Mouse (Mus musculus) forebrain, embryonic 13.5 days (tissue): ENCODE measurements around the gene Kcnb1. TPM values are rescaled to one million over a fixed set of nuclear protein-coding genes. Genes with fewer than 3 reads are reported as not detected.

ENCODE experiments used
- ATAC-seq: fragments of 200-750 bp; cut with Nextera tagmentation; 2 replicates; pipeline ENCODE4 v1.8.0; 2017
- H3K27ac ChIP-seq: fragments of 300-500 bp; sonication (generic); 2 replicates; pipeline ENCODE4 v1.5.1; 2015; ENCODE audit warnings: inconsistent platforms, mild to moderate bottlenecking, moderate library complexity
- H3K27me3 ChIP-seq: fragments of 300-500 bp; sonication (generic); 2 replicates; pipeline ENCODE4 v1.6.1; 2015; ENCODE audit warnings: mild to moderate bottlenecking, inconsistent platforms
- H3K36me3 ChIP-seq: fragments of 300-500 bp; sonication (generic); 2 replicates; pipeline ENCODE4 v1.6.1; 2015; ENCODE audit warnings: mild to moderate bottlenecking, inconsistent platforms; ENCODE audit not compliant: poor library complexity, severe bottlenecking
- H3K4me1 ChIP-seq: fragments of 300-500 bp; sonication (generic); 2 replicates; pipeline ENCODE4 v1.6.1; 2015; ENCODE audit warnings: inconsistent platforms
- H3K4me2 ChIP-seq: fragments of 300-500 bp; sonication (generic); 2 replicates; pipeline ENCODE4 v1.6.1; 2015; ENCODE audit warnings: inconsistent platforms, mild to moderate bottlenecking, moderate library complexity
- H3K4me3 ChIP-seq: fragments of 300-500 bp; sonication (generic); 2 replicates; pipeline ENCODE4 v1.5.1; 2015; ENCODE audit warnings: mild to moderate bottlenecking, inconsistent platforms
- H3K9ac ChIP-seq: fragments of 300-500 bp; sonication (generic); 2 replicates; pipeline ENCODE4 v1.6.1; 2015; ENCODE audit warnings: mild to moderate bottlenecking, inconsistent platforms
- H3K9me3 ChIP-seq: fragments of 300-500 bp; sonication (generic); replicated peaks from 2 replicates; pipeline ENCODE4 v1.6.1; 2016; ENCODE audit warnings: inconsistent platforms
- WGBS: fragments of 180-500 bp; shearing (Covaris S2); methylation state at CpG from one replicate; pipeline ENCODE4 v1.1.7; 2015; 5-methylcytosine and 5-hydroxymethylcytosine counted together
- polyA plus RNA-seq: library from polyadenylated mRNA; unstranded; fragments of >200 nt; fragmentation: Nextera tagmentation; extraction: Ambion mirVana; gene quantifications from 2 replicates; pipeline ENCODE4 v1.2.1, GENCODE M21; 2015

Gene Kcnb1
- polyA plus RNA-seq, 1 experiment from 2014 or later: 1.3 TPM

- no peaks in the 10 kb centered on the region for H3K36me3 ChIP-seq
- peaks cover 28% of the 10 kb centered on the region for H3K4me1 ChIP-seq
- 0 out of 2 replicates have a peak overlapping the region, but pooled peaks have one; percentile 4 for H3K9ac ChIP-seq
- no peak overlapping the region for H3K4me3 ChIP-seq
- no peak overlapping the region for H3K4me2 ChIP-seq
- 38% methylated on average over 4 of the region's 4 CpGs for WGBS
- peaks cover 9% of the 10 kb centered on the region; the same call in 1 of the 2 replicates for H3K9me3 ChIP-seq
- no peak overlapping the region for H3K27ac ChIP-seq
- no peaks in the 10 kb centered on the region for H3K27me3 ChIP-seq
- no peak for ATAC-seq
These were observed 34.4 kb downstream of the Kcnb1 start for GRCm38 (mm10) chr2:167155541-167155973.

- H3K9me3 ChIP-seq: peaks cover 10% of the 10 kb centered on the region; the same call in 1 of the 2 replicates
- H3K27me3 ChIP-seq: no peaks in the 10 kb centered on the region
- H3K4me2 ChIP-seq: no peak overlapping the region
- H3K27ac ChIP-seq: no peak overlapping the region
- ATAC-seq: no peak
- no peak overlapping the region for H3K4me3 ChIP-seq
- H3K9ac ChIP-seq: no peak overlapping the region
- H3K4me1 ChIP-seq: peaks cover 15% of the 10 kb centered on the region
- no peaks in the 10 kb centered on the region for H3K36me3 ChIP-seq
- 91% methylated on average over 6 of the region's 6 CpGs for WGBS
These were observed 39.1 kb downstream of the Kcnb1 start for GRCm38 (mm10) chr2:167150880-167151279.

- 93% methylated on average over 7 of the region's 7 CpGs for WGBS
- no peaks in the 10 kb centered on the region for H3K27me3 ChIP-seq
- ATAC-seq: no peak
These were observed 39.8 kb downstream of the Kcnb1 start for GRCm38 (mm10) chr2:167150135-167150534.

GRCm38 (mm10) chr2:167149035-167149434 lies 40.9 kb downstream of the Kcnb1 start:
- Histone ChIP-seq H3K4me3 (no peak overlapping the region), H3K9me3 (peaks cover 10% of the 10 kb centered on the region; the same call in 1 of the 2 replicates), H3K27ac (no peak overlapping the region), H3K27me3 (no peaks in the 10 kb centered on the region; the same call in 1 of the 2 replicates), H3K4me1 (peaks cover 25% of the 10 kb centered on the region), H3K36me3 (no peaks in the 10 kb centered on the region), H3K9ac (no peak overlapping the region), H3K4me2 (no peak overlapping the region)
- 93% methylated on average over 6 of the region's 6 CpGs for WGBS
- ATAC-seq: no peak

More at GRCm38 (mm10) chr2:167150135-167150534, 39.8 kb downstream of the Kcnb1 start:
- no peak overlapping the region for H3K4me3 ChIP-seq
- no peak overlapping the region for H3K4me2 ChIP-seq
- no peaks in the 10 kb centered on the region for H3K36me3 ChIP-seq
- H3K27ac ChIP-seq: no peak overlapping the region
- peaks cover 10% of the 10 kb centered on the region; the same call in 1 of the 2 replicates for H3K9me3 ChIP-seq
- H3K4me1 ChIP-seq: peaks cover 15% of the 10 kb centered on the region
- no peak overlapping the region for H3K9ac ChIP-seq

- Histone ChIP-seq H3K9ac (no peak overlapping the region), H3K27me3 (no peaks in the 10 kb centered on the region; the same call in 1 of the 2 replicates), H3K36me3 (no peaks in the 10 kb centered on the region), H3K4me2 (no peak overlapping the region), H3K4me3 (no peak overlapping the region), H3K4me1 (peaks cover 29% of the 10 kb centered on the region), H3K9me3 (peaks cover 10% of the 10 kb centered on the region; the same call in 1 of the 2 replicates), H3K27ac (no peak overlapping the region)
- 88% methylated on average over 8 of the region's 8 CpGs for WGBS
- ATAC-seq: no peak
These were observed 42.2 kb downstream of the Kcnb1 start for GRCm38 (mm10) chr2:167147708-167148107.

- Histone ChIP-seq H3K27ac (no peak overlapping the region), H3K4me3 (no peak overlapping the region), H3K4me1 (peaks cover 29% of the 10 kb centered on the region), H3K9ac (no peak overlapping the region), H3K4me2 (no peak overlapping the region), H3K27me3 (no peaks in the 10 kb centered on the region; the same call in 1 of the 2 replicates), H3K9me3 (peaks cover 5% of the 10 kb centered on the region; the same call in 1 of the 2 replicates), H3K36me3 (no peaks in the 10 kb centered on the region)
- no peak for ATAC-seq
- WGBS: 72% methylated on average over 5 of the region's 5 CpGs
These were observed 44.1 kb downstream of the Kcnb1 start for GRCm38 (mm10) chr2:167145904-167146303.

- H3K9ac ChIP-seq: 0 out of 2 replicates have a peak overlapping the region, but pooled peaks have one; percentile 21
- ATAC-seq: peak; percentile 41; the same call in 1 of the 2 replicates
- 10% methylated on average over 14 of the region's 14 CpGs for WGBS
- no peaks in the 10 kb centered on the region for H3K36me3 ChIP-seq
- no peak overlapping the region for H3K4me3 ChIP-seq
- no peaks in the 10 kb centered on the region; the same call in 1 of the 2 replicates for H3K27me3 ChIP-seq
- H3K4me2 ChIP-seq: peak overlapping the region; percentile 7; the same call in 1 of the 2 replicates
- no peaks in the 10 kb centered on the region for H3K9me3 ChIP-seq
- H3K27ac ChIP-seq: peak overlapping the region; percentile 72
- peaks cover 29% of the 10 kb centered on the region for H3K4me1 ChIP-seq
These were observed 45.3 kb downstream of the Kcnb1 start for GRCm38 (mm10) chr2:167144439-167145307.

GRCm38 (mm10) chr2:167143914-167144313 lies 46.0 kb downstream of the Kcnb1 start:
- 80% methylated on average over 2 of the region's 2 CpGs for WGBS
- Histone ChIP-seq H3K4me2 (no peak overlapping the region), H3K9ac (no peak overlapping the region), H3K27me3 (no peaks in the 10 kb centered on the region; the same call in 1 of the 2 replicates), H3K9me3 (no peaks in the 10 kb centered on the region), H3K27ac (0 out of 2 replicates have a peak overlapping the region, but pooled peaks have one; percentile 6), H3K4me3 (no peak overlapping the region), H3K36me3 (no peaks in the 10 kb centered on the region), H3K4me1 (peaks cover 29% of the 10 kb centered on the region)
- ATAC-seq: no peak

- no peaks in the 10 kb centered on the region; the same call in 1 of the 2 replicates for H3K27me3 ChIP-seq
- H3K27ac ChIP-seq: no peak overlapping the region
- H3K4me1 ChIP-seq: peaks cover 31% of the 10 kb centered on the region
- no peaks in the 10 kb centered on the region for H3K36me3 ChIP-seq
- no peak overlapping the region for H3K4me3 ChIP-seq
- no peak for ATAC-seq
- whole genome bisulfite sequencing: 100% methylated on average over 3 of the region's 3 CpGs
- H3K9me3 ChIP-seq: no peaks in the 10 kb centered on the region
- H3K9ac ChIP-seq: no peak overlapping the region
- no peak overlapping the region for H3K4me2 ChIP-seq
These were observed 47.7 kb downstream of the Kcnb1 start for GRCm38 (mm10) chr2:167142282-167142681.

- no peaks in the 10 kb centered on the region for H3K36me3 ChIP-seq
- ATAC-seq: no peak
- H3K9me3 ChIP-seq: no peaks in the 10 kb centered on the region
- H3K27ac ChIP-seq: no peak overlapping the region
- H3K4me1 ChIP-seq: peaks cover 36% of the 10 kb centered on the region
- no peak overlapping the region for H3K9ac ChIP-seq
- WGBS: 83% methylated on average over 4 of the region's 4 CpGs
- H3K4me2 ChIP-seq: no peak overlapping the region
- no peak overlapping the region for H3K4me3 ChIP-seq
- no peaks in the 10 kb centered on the region; the same call in 1 of the 2 replicates for H3K27me3 ChIP-seq
These were observed 48.1 kb downstream of the Kcnb1 start for GRCm38 (mm10) chr2:167141810-167142209.

- Histone ChIP-seq H3K27ac (no peak overlapping the region), H3K36me3 (no peaks in the 10 kb centered on the region), H3K4me2 (no peak overlapping the region), H3K4me3 (no peak overlapping the region), H3K9ac (no peak overlapping the region), H3K27me3 (no peaks in the 10 kb centered on the region; the same call in 1 of the 2 replicates), H3K4me1 (peaks cover 23% of the 10 kb centered on the region), H3K9me3 (no peaks in the 10 kb centered on the region)
- 68% methylated on average over 13 of the region's 13 CpGs for WGBS
- no peak for ATAC-seq
These were observed 50.1 kb downstream of the Kcnb1 start for GRCm38 (mm10) chr2:167139801-167140269.

- Histone ChIP-seq H3K9me3 (no peaks in the 10 kb centered on the region), H3K4me1 (peaks cover 11% of the 10 kb centered on the region), H3K4me3 (no peak overlapping the region), H3K27ac (no peak overlapping the region), H3K36me3 (no peaks in the 10 kb centered on the region), H3K27me3 (no peaks in the 10 kb centered on the region), H3K4me2 (no peak overlapping the region), H3K9ac (no peak overlapping the region)
- WGBS: 76% methylated on average over 6 of the region's 6 CpGs
- ATAC-seq: no peak
These were observed 51.3 kb downstream of the Kcnb1 start for GRCm38 (mm10) chr2:167138611-167139010.
